Mouse (Mus musculus): ENCODE measurements around the gene Gtf2e1. TPM values are rescaled to one million over a fixed set of nuclear protein-coding genes. Genes with fewer than 3 reads are reported as not detected.

Gtf2e1 gene
- polyA plus RNA-seq, 1 experiment from 2014 or later: 5.8 TPM

DNA sequence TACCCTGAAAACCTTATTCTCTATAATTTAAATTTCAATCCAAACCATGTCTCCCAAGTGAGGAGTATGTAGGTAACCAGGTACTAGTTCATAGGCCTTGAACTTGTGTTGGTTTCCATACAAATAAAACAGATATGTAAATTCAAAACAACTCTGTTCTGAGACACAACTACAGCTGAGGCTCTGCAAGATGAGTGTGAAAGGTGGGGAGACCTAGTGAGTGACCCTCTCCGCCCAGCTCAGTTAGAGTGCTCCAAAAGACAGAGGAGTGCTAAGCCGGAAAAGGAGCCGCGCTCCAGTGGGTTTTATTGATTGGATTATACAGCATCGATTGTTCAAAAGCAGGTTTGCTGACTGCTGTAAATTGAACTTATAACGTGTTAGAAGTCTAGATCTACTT, 22.8 kb upstream of the Gtf2e1 start:
- peaks cover 13% of the 10 kb centered on the region for H3K36me3 ChIP-seq (replicated peaks; ENCODE audit: insufficient read depth, low read length)
- no peak for TF ChIP-seq EP300 (IDR thresholded peaks at IDR 0.05; ENCODE audit: low read depth)
- no peak for TF ChIP-seq CTCF (IDR thresholded peaks at IDR 0.05; ENCODE audit: low read depth)
- DNase-seq (no peak), ATAC-seq (no peak)
- WGBS (ENCODE audit: insufficient replicate concordance): 88% methylated on average over 6 of the region's 6 CpGs
- H3K27ac ChIP-seq (ENCODE audit: low read depth): no peak overlapping the region
- H3K4me1 ChIP-seq (ENCODE audit: insufficient read depth): 0 out of 2 replicates have a peak, but pooled peaks cover 7% of the 10 kb centered on the region
- no peak overlapping the region for H3K4me3 ChIP-seq (ENCODE audit: low read depth, low read length)
- H3K27me3 ChIP-seq (ENCODE audit: insufficient read depth, low read length): no peaks in the 10 kb centered on the region
- H3K9me3 ChIP-seq (ENCODE audit: low read length): no peaks in the 10 kb centered on the region
- H3K9ac ChIP-seq (replicated peaks): no peak overlapping the region
- no peak overlapping the region for H3K4me2 ChIP-seq (ENCODE audit: low read depth, low read length)

DNA sequence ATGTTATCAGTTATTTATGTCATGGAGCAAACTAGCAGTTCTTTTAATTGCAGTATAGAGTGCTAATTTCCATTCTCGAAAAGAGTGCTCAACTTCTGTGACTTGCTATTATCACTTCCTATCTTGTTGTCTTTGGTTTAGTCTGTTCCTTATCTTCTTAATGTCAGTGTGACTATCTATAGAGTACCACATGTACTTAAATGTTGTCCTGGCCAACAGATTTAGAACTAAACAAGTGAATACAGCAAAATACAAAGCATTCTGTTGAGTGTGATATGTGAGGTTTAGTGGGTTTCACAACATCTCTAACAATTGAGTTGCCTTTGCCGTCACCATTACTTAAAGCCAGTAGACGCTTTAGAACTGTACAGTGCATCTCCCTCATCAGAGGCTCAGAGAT, 13.2 kb upstream of the Gtf2e1 start:
- 76% methylated on average over 3 of the region's 3 CpGs for WGBS (ENCODE audit: insufficient replicate concordance)
- peaks cover 8% of the 10 kb centered on the region for H3K36me3 ChIP-seq (replicated peaks; ENCODE audit: insufficient read depth, low read length)
- no peaks in the 10 kb centered on the region for H3K27me3 ChIP-seq (ENCODE audit: insufficient read depth, low read length)
- no peak overlapping the region for H3K4me3 ChIP-seq (ENCODE audit: low read depth, low read length)
- H3K4me1 ChIP-seq (ENCODE audit: insufficient read depth): no peaks in the 10 kb centered on the region
- no peak overlapping the region for H3K9ac ChIP-seq (replicated peaks)
- no peak overlapping the region for H3K4me2 ChIP-seq (ENCODE audit: low read depth, low read length)
- ATAC-seq: no peak
- H3K9me3 ChIP-seq (ENCODE audit: low read length): no peaks in the 10 kb centered on the region
- DNase-seq: no peak
- TF ChIP-seq EP300 (IDR thresholded peaks at IDR 0.05; ENCODE audit: low read depth) (no peak), CTCF (IDR thresholded peaks at IDR 0.05; ENCODE audit: low read depth) (no peak)
- no peak overlapping the region for H3K27ac ChIP-seq (ENCODE audit: low read depth)

DNA sequence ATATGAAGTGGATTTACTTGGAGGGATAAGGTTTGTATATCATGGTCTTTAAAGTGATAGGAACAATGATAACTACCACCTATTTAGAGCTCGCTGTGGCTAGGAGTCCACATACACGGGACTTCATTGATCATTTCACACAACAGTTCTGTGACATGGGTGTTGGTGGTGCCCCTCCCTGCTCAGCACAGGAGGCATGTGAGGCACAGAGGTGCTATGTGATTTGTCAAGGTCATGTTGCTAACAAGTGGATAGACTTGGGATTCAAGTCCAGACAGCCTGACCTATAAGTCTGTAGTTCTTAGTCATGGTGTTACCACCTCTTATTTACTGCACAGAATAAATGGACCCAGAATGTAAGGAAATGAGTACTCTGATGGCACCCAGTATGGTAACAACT, 11.4 kb upstream of the Gtf2e1 start:
- H3K4me1 ChIP-seq (ENCODE audit: insufficient read depth): no peaks in the 10 kb centered on the region
- H3K4me3 ChIP-seq (ENCODE audit: low read depth, low read length): no peak overlapping the region
- no peaks in the 10 kb centered on the region for H3K9me3 ChIP-seq (ENCODE audit: low read length)
- no peaks in the 10 kb centered on the region for H3K27me3 ChIP-seq (ENCODE audit: insufficient read depth, low read length)
- TF ChIP-seq CTCF (IDR thresholded peaks at IDR 0.05; ENCODE audit: low read depth) (no peak), EP300 (IDR thresholded peaks at IDR 0.05; ENCODE audit: low read depth) (no peak)
- no peak overlapping the region for H3K27ac ChIP-seq (ENCODE audit: low read depth)
- WGBS (ENCODE audit: insufficient replicate concordance): 81% methylated on average over 2 of the region's 2 CpGs
- no peak overlapping the region for H3K4me2 ChIP-seq (ENCODE audit: low read depth, low read length)
- no peaks in the 10 kb centered on the region for H3K36me3 ChIP-seq (replicated peaks; ENCODE audit: insufficient read depth, low read length)
- DNase-seq (no peak), ATAC-seq (no peak)
- H3K9ac ChIP-seq (replicated peaks): no peak overlapping the region

DNA sequence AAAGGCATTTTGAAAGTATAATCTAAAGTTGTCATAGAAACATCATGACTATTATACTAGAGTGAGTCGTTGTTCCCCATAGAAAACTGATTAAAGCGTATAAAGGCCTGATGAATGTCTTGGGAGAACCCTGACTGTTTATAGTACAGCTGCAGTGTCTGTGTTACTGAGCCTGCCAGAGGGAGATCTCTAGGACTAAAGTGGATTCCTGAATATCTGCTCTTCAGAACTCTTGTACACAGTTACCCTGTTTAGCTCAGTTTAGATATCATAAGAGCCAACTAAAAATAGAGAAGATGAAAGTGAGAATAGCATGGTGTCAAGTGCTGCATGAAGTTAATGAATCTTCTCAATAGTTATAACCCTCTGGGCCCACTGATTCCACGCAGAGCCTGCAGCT, 10.7 kb upstream of the Gtf2e1 start:
- DNase-seq (no peak), ATAC-seq (no peak)
- Histone ChIP-seq H3K9me3 (ENCODE audit: low read length) (no peaks in the 10 kb centered on the region), H3K9ac (replicated peaks) (no peak overlapping the region), H3K4me1 (ENCODE audit: insufficient read depth) (no peaks in the 10 kb centered on the region), H3K4me2 (ENCODE audit: low read depth, low read length) (no peak overlapping the region), H3K36me3 (replicated peaks; ENCODE audit: insufficient read depth, low read length) (no peaks in the 10 kb centered on the region), H3K4me3 (ENCODE audit: low read depth, low read length) (no peak overlapping the region), H3K27me3 (ENCODE audit: insufficient read depth, low read length) (no peaks in the 10 kb centered on the region), H3K27ac (ENCODE audit: low read depth) (no peak overlapping the region)
- WGBS (ENCODE audit: insufficient replicate concordance): 78% methylated on average over 3 of the region's 3 CpGs
- no peak for TF ChIP-seq CTCF (IDR thresholded peaks at IDR 0.05; ENCODE audit: low read depth)
- no peak for TF ChIP-seq EP300 (IDR thresholded peaks at IDR 0.05; ENCODE audit: low read depth)

DNA sequence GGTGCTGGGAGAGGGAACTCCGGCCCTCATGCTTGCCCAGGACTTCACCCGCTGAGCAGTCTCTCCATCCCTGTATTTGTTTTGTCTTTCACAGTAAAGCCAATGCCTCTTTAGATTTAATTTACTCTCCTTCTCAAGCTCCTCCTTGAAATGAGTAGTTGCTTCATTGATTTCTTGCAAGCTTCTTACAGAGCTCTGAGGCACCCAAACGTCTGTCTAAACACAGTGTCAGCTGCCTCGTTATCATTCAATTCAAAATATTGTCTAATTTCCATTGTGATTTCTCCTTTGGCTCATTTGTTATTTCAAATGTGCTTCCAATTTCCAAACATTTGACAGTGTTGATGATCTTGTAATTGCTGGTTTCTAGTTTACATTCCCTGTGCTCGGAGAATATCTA, 6.7 kb upstream of the Gtf2e1 start:
- no peaks in the 10 kb centered on the region for H3K27me3 ChIP-seq (ENCODE audit: insufficient read depth, low read length)
- H3K4me1 ChIP-seq (ENCODE audit: insufficient read depth): no peaks in the 10 kb centered on the region; the same call in 1 of the 2 replicates
- WGBS (ENCODE audit: insufficient replicate concordance): 78% methylated on average over 5 of the region's 5 CpGs
- H3K36me3 ChIP-seq (replicated peaks; ENCODE audit: insufficient read depth, low read length): peaks cover 6% of the 10 kb centered on the region
- H3K9me3 ChIP-seq (ENCODE audit: low read length): no peaks in the 10 kb centered on the region
- no peak for ATAC-seq
- no peak overlapping the region for H3K9ac ChIP-seq (replicated peaks)
- no peak for DNase-seq
- no peak overlapping the region for H3K4me3 ChIP-seq (ENCODE audit: low read depth, low read length)
- H3K4me2 ChIP-seq (ENCODE audit: low read depth, low read length): no peak overlapping the region
- TF ChIP-seq EP300 (IDR thresholded peaks at IDR 0.05; ENCODE audit: low read depth) (no peak), CTCF (IDR thresholded peaks at IDR 0.05; ENCODE audit: low read depth) (no peak)
- H3K27ac ChIP-seq (ENCODE audit: low read depth): no peak overlapping the region

DNA sequence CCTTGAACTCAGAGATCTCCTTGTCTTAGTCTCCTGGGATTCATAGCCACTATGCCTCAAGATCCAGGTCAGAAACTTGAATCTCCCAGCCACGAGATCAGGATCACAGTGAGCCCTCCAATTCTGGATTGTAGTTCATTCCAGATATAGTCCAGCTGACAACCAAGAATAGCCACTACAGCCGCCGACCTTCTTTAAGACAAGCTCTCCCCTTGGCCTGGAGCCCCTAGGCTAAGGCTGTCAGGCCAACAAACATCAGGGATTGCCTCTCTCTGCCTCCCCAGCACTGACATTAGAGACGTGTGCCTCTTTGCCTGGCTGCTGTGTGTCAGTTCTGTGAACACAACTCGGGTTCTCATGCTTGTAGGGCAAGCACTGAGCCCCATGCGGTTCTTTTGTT, 1.2 kb upstream of the Gtf2e1 start:
- no peak for DNase-seq

DNA sequence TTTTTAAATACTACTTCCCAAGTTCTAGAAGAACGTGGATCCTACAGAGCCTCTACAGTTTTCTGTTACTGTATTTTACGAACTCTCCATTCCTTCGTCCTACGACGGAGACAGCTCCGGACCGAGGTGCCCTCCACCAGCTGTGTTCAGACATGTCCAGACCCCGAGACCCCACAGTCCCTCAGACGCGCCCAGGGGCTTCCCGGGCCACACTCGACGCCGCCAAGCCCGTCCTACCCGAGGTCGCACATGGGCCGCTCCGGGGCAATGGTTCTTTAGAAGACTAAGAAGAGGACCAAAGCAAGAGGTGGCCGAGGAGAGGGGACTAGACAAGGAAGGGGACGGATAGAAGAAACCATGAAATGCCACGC, 364 bp downstream of the Gtf2e1 start:
- WGBS (ENCODE audit: insufficient replicate concordance): under 1% methylated on average over 22 of the region's 22 CpGs
- H3K9ac ChIP-seq (replicated peaks): peak overlapping the region; percentile 89
- H3K27me3 ChIP-seq (ENCODE audit: insufficient read depth, low read length): no peaks in the 10 kb centered on the region
- peaks cover 17% of the 10 kb centered on the region for H3K4me1 ChIP-seq (ENCODE audit: insufficient read depth)
- no peak for DNase-seq
- H3K4me2 ChIP-seq (ENCODE audit: low read depth, low read length): peak overlapping the region; percentile 97
- peak overlapping the region; percentile 74 for H3K4me3 ChIP-seq (ENCODE audit: low read depth, low read length)
- H3K36me3 ChIP-seq (replicated peaks; ENCODE audit: insufficient read depth, low read length): peaks cover 14% of the 10 kb centered on the region; the same call in 1 of the 2 replicates
- ATAC-seq: peak; percentile 45
- peak overlapping the region; percentile 81 for H3K27ac ChIP-seq (ENCODE audit: low read depth)
- H3K9me3 ChIP-seq (ENCODE audit: low read length): no peaks in the 10 kb centered on the region
- TF ChIP-seq CTCF (IDR thresholded peaks at IDR 0.05; ENCODE audit: low read depth) (no peak), EP300 (IDR thresholded peaks at IDR 0.05; ENCODE audit: low read depth) (no peak)

More for the DNA sequence above, 1.2 kb upstream of the Gtf2e1 start:
- Histone ChIP-seq H3K27me3 (ENCODE audit: insufficient read depth, low read length) (no peaks in the 10 kb centered on the region), H3K9me3 (ENCODE audit: low read length) (no peaks in the 10 kb centered on the region), H3K4me3 (ENCODE audit: low read depth, low read length) (no peak overlapping the region), H3K9ac (replicated peaks) (no peak overlapping the region), H3K36me3 (replicated peaks; ENCODE audit: insufficient read depth, low read length) (peaks cover 6% of the 10 kb centered on the region), H3K27ac (ENCODE audit: low read depth) (no peak overlapping the region), H3K4me1 (ENCODE audit: insufficient read depth) (peaks cover 14% of the 10 kb centered on the region), H3K4me2 (ENCODE audit: low read depth, low read length) (peak overlapping the region; percentile 75; the same call in 1 of the 2 replicates)
- 84% methylated on average over 6 of the region's 6 CpGs for WGBS (ENCODE audit: insufficient replicate concordance)
- no peak for TF ChIP-seq CTCF (IDR thresholded peaks at IDR 0.05; ENCODE audit: low read depth)
- no peak for TF ChIP-seq EP300 (IDR thresholded peaks at IDR 0.05; ENCODE audit: low read depth)
- no peak for ATAC-seq

Measured in liver, postnatal 0 days (tissue).